Mouse (Mus musculus) NIH3T3 (cell line): ENCODE measurements around the gene Myl9.

ENCODE experiments used
- DNase-seq: peaks from one replicate; pipeline ENCODE4 v3.0.0-alpha.2; 2012; ENCODE audit warnings: low read depth

Gene Myl9

GRCm38 (mm10) chr2:156774738-156775454, at the start of gene Myl9:
Myl9 (plus strand) TSS chr2:156775420.
- DNase-seq, result peak; percentile 86

GRCm38 (mm10) chr2:156726344-156726743, 48.9 kb upstream of the Myl9 start:
- peak; percentile 73 for DNase-seq

DNA sequence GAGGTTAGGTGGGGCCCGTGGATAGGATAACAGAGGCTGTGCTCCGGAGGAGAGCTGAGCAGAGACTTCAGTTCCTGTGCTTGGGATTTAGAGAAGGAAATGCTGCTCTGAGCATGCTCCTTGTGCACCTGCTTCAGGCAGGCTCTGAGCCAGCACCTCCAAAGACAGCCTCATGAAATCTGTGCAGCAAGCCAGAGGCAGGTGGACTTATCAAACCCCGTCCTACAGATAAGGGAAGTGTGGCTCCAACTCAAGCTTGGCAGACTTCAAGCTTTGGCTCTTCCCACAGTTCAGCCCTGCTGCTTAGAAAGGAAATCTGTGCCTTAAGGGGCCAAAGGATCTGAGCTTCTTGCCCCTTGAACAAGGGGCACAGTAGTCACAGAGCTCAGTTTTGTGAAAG, 48.3 kb upstream of the Myl9 start:
- no peak for DNase-seq

DNA sequence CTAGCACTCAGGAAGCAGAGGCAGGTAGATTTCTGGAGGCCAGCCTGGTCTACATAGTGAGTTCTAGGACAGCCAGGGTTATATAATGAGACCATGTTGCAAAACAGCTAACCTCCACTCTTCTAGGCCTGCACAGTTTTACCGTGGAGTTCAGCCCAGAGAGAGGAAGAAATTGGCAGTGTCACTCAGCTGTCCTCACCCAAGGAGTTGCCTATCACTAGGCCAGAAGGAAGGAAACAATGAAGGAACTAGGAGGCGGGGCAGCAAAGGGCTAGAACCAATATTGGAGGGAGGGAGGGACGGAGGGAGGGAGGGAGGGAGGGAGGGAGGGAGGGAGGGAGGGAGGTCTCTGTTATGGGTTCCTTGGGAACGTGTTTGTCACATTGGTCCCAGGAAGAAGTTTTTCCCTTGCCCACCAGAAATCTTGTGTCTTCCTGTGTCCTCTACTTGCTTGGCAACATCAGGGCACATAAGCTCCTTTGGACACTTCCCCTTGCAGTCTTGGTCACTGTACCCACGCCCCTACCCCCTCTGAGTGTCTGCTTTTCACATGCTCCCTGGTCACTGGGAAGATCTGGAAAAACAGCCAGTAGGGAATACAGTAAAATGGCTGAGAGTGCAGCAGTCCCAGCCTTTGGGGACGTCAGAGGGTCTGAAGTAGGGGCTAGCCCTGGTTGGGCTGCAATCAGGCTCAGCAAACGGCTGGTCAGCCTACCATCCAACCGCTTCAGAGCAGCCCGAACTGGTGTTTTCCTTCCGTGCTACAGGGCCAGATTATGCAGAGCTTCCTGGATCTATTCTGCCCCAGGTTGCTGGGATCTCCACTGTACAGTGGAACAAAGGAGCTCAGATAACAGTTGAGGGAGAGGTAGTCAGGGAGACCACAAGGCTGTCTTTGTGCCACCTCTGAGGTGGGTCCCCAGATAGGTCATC, 45.4 kb upstream of the Myl9 start:
- no peak for DNase-seq

GRCm38 (mm10) chr2:156730501-156730921, 44.7 kb upstream of the Myl9 start:
- no peak for DNase-seq

DNA sequence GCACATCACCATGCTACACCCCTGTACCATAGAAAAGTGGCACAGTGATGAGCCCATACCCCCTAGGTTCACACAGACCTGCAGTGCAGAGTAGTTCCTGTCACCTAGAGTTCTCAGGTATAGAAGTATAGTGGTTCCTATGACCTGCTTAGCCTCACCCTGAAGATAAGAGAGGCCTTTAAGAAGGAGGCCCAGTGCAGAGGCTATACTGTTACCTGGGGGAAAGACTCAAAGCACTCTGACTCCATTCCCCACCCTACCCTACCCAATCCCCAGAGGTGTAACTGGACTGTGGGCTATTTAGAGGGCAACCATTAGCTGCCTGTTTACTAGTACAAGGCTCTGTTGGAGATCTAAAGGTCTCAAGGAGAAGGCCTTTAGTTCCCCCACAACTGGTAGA, 43.6 kb upstream of the Myl9 start:
- no peak for DNase-seq

- DNase-seq, result peak; percentile 63
These were observed 43.1 kb upstream of the Myl9 start for GRCm38 (mm10) chr2:156732109-156732508.

- DNase-seq, result peak; percentile 55
These were observed 39.4 kb upstream of the Myl9 start for GRCm38 (mm10) chr2:156735761-156736335.

GRCm38 (mm10) chr2:156736846-156737245, 38.4 kb upstream of the Myl9 start:
- no peak for DNase-seq

- DNase-seq, result no peak
These were observed 37.2 kb upstream of the Myl9 start for GRCm38 (mm10) chr2:156737976-156738375.

GRCm38 (mm10) chr2:156741265-156741664, 34.0 kb upstream of the Myl9 start:
- no peak for DNase-seq

DNA sequence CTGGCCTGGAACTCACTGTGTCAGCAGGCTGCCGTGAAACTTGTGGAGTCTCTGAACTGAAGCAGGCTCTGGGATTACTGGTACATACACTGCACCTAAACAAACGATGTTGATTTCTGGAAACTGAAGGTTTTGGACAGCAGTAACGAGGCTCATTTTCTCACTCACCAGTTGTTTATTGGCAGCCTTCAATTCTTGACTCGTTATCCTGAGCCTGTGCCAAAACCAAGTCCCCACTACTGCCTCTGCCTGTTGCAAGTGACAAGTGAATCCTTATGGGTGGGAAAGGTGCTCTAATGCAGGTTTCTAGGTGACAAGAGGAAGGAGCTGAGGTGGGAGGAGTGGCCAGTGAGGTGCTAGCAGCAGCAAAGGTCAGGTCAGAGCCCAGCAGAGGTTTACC, 33.2 kb upstream of the Myl9 start:
- peak; percentile 49 for DNase-seq

- DNase-seq, result no peak
These were observed 32.0 kb upstream of the Myl9 start for GRCm38 (mm10) chr2:156743248-156743647.

GRCm38 (mm10) chr2:156744414-156744813, 30.8 kb upstream of the Myl9 start:
- DNase-seq, result no peak

DNA sequence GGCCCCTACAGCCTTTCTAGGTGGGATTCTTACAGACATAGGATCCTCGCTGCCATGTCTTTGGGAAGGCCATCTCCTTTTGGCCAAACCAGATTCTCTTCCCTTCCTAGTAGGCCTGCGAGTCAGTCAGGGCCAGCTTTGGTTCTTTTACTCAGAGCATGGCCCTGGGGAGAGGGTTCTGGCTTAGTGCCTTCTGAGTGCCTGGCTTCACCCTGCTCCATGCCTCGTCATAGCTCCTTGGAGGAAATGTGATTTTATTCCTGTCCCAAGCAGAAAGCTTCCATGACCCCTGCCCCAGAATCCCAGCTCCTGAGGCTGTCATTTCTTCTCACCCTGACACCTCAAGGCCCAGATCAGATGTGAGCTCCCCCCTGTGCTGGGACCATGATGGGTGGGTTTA, 27.9 kb upstream of the Myl9 start:
- no peak for DNase-seq

DNA sequence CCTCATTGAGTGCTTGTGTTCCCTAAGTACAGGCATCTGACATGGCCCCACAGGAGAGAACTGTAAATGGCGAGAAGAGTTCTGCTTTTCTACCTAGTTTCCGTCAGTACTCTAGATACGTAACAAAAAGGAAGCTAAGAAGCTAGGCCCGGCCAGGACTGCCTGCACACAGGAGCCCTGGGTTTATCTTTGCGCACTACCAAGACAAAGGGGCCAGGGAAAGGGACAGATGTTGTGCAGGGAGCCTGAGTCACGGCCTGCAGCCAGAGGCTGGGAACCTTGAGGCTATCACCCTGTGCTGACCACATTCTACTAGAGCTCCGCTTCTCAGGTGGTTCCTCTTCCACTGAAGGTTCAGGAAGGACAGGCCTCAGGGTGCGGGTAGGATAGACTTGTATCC, 25.5 kb upstream of the Myl9 start:
- no peak for DNase-seq

DNA sequence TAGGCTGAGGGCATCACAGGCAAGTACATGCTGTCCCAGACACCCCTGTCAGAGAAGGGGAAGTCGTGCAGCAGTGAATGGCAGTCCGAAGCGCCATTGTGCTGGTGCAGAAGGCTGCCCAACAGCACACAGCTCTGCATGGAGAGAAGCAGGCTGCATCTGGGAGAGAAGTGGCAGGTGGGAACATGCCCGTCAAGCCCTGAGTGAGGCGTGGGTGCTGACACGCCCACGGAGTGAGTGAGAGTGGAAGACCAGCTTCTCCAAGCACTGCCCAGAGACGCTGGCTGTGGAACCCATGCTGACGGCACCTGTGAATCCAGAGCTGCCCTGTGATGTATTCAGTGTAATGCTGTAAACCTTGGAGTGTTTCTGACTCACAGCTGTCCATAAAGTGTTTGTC, 18.3 kb upstream of the Myl9 start:
- no peak for DNase-seq

GRCm38 (mm10) chr2:156760843-156761505, 14.2 kb upstream of the Myl9 start:
- no peak for DNase-seq

GRCm38 (mm10) chr2:156761521-156762278, 13.5 kb upstream of the Myl9 start:
- no peak for DNase-seq

DNA sequence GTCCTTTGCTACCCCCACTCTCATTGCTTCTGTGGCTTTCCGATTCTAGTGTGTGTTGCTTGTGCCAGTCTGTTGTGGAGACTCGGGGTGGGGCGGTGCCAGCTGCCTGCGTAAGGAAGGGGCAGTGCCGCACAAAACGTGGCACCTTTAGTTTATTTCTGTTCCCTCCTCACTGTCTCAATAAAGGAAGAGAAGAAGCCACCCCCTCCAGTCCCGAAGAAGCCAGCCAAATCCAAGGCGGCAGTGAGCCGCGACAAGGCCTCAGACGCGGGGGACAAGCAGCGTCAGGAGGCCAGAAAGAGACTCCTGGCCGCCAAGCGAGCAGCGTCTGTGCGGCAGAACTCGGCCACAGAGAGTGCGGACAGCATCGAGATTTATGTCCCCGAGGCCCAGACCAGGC, 12.7 kb upstream of the Myl9 start:
- DNase-seq, result no peak

DNA sequence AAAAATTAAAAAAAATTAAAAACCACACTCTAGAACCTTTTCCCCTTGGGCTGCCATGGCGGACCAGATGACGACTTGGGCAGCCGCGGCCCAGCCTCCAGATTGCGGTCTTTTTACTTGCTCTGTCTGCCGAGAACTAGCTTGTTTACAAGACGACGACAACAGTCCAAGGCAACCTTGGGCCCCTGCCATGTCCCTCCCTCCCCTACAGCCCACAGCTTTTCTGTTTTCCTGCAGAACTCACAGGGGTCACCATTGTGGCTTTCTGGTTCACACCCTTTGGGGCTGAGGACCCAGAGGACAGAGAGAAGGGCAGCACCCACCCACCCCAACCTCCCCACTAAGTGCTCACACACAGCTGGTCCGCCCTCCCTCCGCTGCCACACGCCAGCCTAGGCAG, 12.1 kb upstream of the Myl9 start:
- DNase-seq, result no peak

- no peak for DNase-seq
These were observed 11.2 kb upstream of the Myl9 start for GRCm38 (mm10) chr2:156764022-156764421.
